Mouse (Mus musculus): ENCODE results near the gene Rbpj.

DNA sequence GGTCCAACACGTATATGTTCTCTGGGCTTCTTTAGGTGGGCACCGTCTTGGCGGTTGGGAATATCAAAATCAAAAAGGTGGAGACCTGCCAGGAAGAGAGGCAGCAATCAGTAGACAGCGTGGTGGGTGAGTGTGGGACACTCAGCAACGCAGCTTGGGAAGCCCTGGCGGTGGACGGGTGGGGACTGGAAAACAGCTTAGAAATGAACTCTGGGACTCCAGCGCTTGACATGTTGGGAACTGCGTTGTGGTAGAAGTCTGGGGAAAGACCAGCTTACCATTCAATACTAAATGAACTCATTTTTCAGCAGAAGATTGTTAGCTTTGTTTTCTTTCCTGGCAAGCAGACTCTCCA, 3.8 kb downstream of the Rbpj start:
- TF ChIP-seq CTCF (IDR thresholded peaks at IDR 0.05; ENCODE audit: low read depth) (no peak), EP300 (optimal IDR thresholded peaks at IDR 0.05) (no peak)

All from stomach, postnatal 0 days (tissue).